Mouse (Mus musculus): ENCODE results near the gene Sptbn1. TPM values are rescaled to one million over a fixed set of nuclear protein-coding genes. Genes with fewer than 3 reads are reported as not detected.

The Sptbn1 gene
- total RNA-seq, 2 experiments from 2014 or later: 534 to 545 TPM

- DNase-seq (ENCODE audit: low spot score in 2 of 2): no peak
Measured at GRCm38 (mm10) chr11:30175623-30176022, 92.4 kb downstream of the Sptbn1 start.

GRCm38 (mm10) chr11:30171586-30172178 is 96.3 kb downstream of the Sptbn1 start:
- no peak for DNase-seq (ENCODE audit: low spot score in 2 of 2)

GRCm38 (mm10) chr11:30171184-30171583 is 96.8 kb downstream of the Sptbn1 start:
- DNase-seq (ENCODE audit: low spot score in 2 of 2): no peak

GRCm38 (mm10) chr11:30166551-30166922 is 101.4 kb downstream of the Sptbn1 start:
- no peak for DNase-seq (ENCODE audit: low spot score in 2 of 2)

- no peak for DNase-seq (ENCODE audit: low spot score in 2 of 2)
Measured at GRCm38 (mm10) chr11:30165861-30166550, 102.0 kb downstream of the Sptbn1 start.

GRCm38 (mm10) chr11:30164515-30165214 is 103.3 kb downstream of the Sptbn1 start:
- DNase-seq (ENCODE audit: low spot score in 2 of 2): no peak

- no peak for DNase-seq (ENCODE audit: low spot score in 2 of 2)
Measured at GRCm38 (mm10) chr11:30163870-30164269, 104.1 kb downstream of the Sptbn1 start.

GRCm38 (mm10) chr11:30163081-30163480 is 104.9 kb downstream of the Sptbn1 start:
- no peak for DNase-seq (ENCODE audit: low spot score in 2 of 2)

GRCm38 (mm10) chr11:30161744-30162143 is 106.2 kb downstream of the Sptbn1 start:
- DNase-seq (ENCODE audit: low spot score in 2 of 2): no peak

- peak; percentile 38 to 47 for DNase-seq (ENCODE audit: low spot score in 2 of 2)
Measured at GRCm38 (mm10) chr11:30161173-30161650, 106.8 kb downstream of the Sptbn1 start.

GRCm38 (mm10) chr11:30160625-30161172 is 107.3 kb downstream of the Sptbn1 start:
- DNase-seq (ENCODE audit: low spot score in 2 of 2): no peak

GRCm38 (mm10) chr11:30159545-30160255 is 108.3 kb downstream of the Sptbn1 start:
- DNase-seq (ENCODE audit: low spot score in 2 of 2): no peak

GRCm38 (mm10) chr11:30158028-30158700 is 109.8 kb downstream of the Sptbn1 start:
- DNase-seq (ENCODE audit: low spot score in 2 of 2): no peak

GRCm38 (mm10) chr11:30155887-30156286 is 112.1 kb downstream of the Sptbn1 start:
- no peak for DNase-seq (ENCODE audit: low spot score in 2 of 2)

- no peak for DNase-seq (ENCODE audit: low spot score in 2 of 2)
Measured at GRCm38 (mm10) chr11:30154980-30155379, 113.0 kb downstream of the Sptbn1 start.

GRCm38 (mm10) chr11:30148888-30149287 is 119.1 kb downstream of the Sptbn1 start:
- DNase-seq (ENCODE audit: low spot score in 2 of 2): no peak

GRCm38 (mm10) chr11:30148378-30148777 is 119.6 kb downstream of the Sptbn1 start:
- no peak for DNase-seq (ENCODE audit: low spot score in 2 of 2)

GRCm38 (mm10) chr11:30147882-30148281 is 120.1 kb downstream of the Sptbn1 start:
- DNase-seq (ENCODE audit: low spot score in 2 of 2): no peak

GRCm38 (mm10) chr11:30143090-30143489 is 124.9 kb downstream of the Sptbn1 start:
- no peak for DNase-seq (ENCODE audit: low spot score in 2 of 2)

- DNase-seq (ENCODE audit: low spot score in 2 of 2): no peak
Measured at GRCm38 (mm10) chr11:30139165-30139826, 128.7 kb downstream of the Sptbn1 start.

Measured in left cerebral cortex, adult 18-20 months (tissue).